Mouse (Mus musculus) urinary bladder, adult 18-20 months (tissue): ENCODE results near the gene Filip1l.

Experiments
- DNase-seq, 2 experiments: peaks; one replicate each; pipeline ENCODE4 v3.0.0; 2022; ENCODE audit warnings: low spot score in 2 of 2, mixed read lengths in 2 of 2

Gene Filip1l

GRCm38 (mm10) chr16:57482911-57483310 lies 130.0 kb downstream of the Filip1l start:
- no peak for DNase-seq

- DNase-seq = no peak
Measured at GRCm38 (mm10) chr16:57483503-57483902, 130.6 kb downstream of the Filip1l start.

- DNase-seq = no peak
Measured at GRCm38 (mm10) chr16:57484043-57484795, 131.3 kb downstream of the Filip1l start.

- no peak for DNase-seq
Measured at GRCm38 (mm10) chr16:57485265-57485664, 132.4 kb downstream of the Filip1l start.

- DNase-seq = no peak
Measured at GRCm38 (mm10) chr16:57486266-57486665, 133.4 kb downstream of the Filip1l start.

GRCm38 (mm10) chr16:57488661-57489060 lies 135.8 kb downstream of the Filip1l start:
- no peak for DNase-seq

- DNase-seq = no peak
Measured at GRCm38 (mm10) chr16:57490691-57491090, 137.8 kb downstream of the Filip1l start.

- DNase-seq = no peak
Measured at GRCm38 (mm10) chr16:57491853-57492252, 139.0 kb downstream of the Filip1l start.

GRCm38 (mm10) chr16:57495476-57496203 lies 142.7 kb downstream of the Filip1l start:
- no peak for DNase-seq

- DNase-seq = no peak
Measured at GRCm38 (mm10) chr16:57496437-57497173, 143.7 kb downstream of the Filip1l start.

GRCm38 (mm10) chr16:57500851-57501250 lies 148.0 kb downstream of the Filip1l start:
- no peak for DNase-seq

GRCm38 (mm10) chr16:57502230-57502629 lies 149.3 kb downstream of the Filip1l start:
- no peak for DNase-seq

GRCm38 (mm10) chr16:57502761-57503160 lies 149.9 kb downstream of the Filip1l start:
- no peak for DNase-seq

GRCm38 (mm10) chr16:57504728-57505127 lies 151.8 kb downstream of the Filip1l start:
- no peak for DNase-seq

- DNase-seq = peak in 1 of 2 experiments; percentile 37
Measured at GRCm38 (mm10) chr16:57506133-57506532, 153.2 kb downstream of the Filip1l start.

- DNase-seq = no peak
Measured at GRCm38 (mm10) chr16:57508351-57508750, 155.5 kb downstream of the Filip1l start.

GRCm38 (mm10) chr16:57509099-57509498 lies 156.2 kb downstream of the Filip1l start:
- DNase-seq = no peak

- DNase-seq = no peak
Measured at GRCm38 (mm10) chr16:57513562-57513961, 160.7 kb downstream of the Filip1l start.

- DNase-seq = no peak
Measured at GRCm38 (mm10) chr16:57514371-57514770, 161.5 kb downstream of the Filip1l start.

GRCm38 (mm10) chr16:57515636-57516035 lies 162.7 kb downstream of the Filip1l start:
- DNase-seq = no peak

GRCm38 (mm10) chr16:57525046-57525445 lies 172.2 kb downstream of the Filip1l start:
- DNase-seq = peak in 1 of 2 experiments; percentile 42

- DNase-seq = no peak
Measured at GRCm38 (mm10) chr16:57525476-57525875, 172.6 kb downstream of the Filip1l start.
